Mouse (Mus musculus) cerebellum, adult 8-10 months (tissue): Measurements from ENCODE around the gene Ermard.

Experiments used
- DNase-seq: peaks from one replicate; pipeline ENCODE4 v3.0.0; 2022

The Ermard gene

GRCm38 (mm10) chr17:15130288-15130656 lies 89.3 kb downstream of the Ermard start:
- no peak for DNase-seq

DNA sequence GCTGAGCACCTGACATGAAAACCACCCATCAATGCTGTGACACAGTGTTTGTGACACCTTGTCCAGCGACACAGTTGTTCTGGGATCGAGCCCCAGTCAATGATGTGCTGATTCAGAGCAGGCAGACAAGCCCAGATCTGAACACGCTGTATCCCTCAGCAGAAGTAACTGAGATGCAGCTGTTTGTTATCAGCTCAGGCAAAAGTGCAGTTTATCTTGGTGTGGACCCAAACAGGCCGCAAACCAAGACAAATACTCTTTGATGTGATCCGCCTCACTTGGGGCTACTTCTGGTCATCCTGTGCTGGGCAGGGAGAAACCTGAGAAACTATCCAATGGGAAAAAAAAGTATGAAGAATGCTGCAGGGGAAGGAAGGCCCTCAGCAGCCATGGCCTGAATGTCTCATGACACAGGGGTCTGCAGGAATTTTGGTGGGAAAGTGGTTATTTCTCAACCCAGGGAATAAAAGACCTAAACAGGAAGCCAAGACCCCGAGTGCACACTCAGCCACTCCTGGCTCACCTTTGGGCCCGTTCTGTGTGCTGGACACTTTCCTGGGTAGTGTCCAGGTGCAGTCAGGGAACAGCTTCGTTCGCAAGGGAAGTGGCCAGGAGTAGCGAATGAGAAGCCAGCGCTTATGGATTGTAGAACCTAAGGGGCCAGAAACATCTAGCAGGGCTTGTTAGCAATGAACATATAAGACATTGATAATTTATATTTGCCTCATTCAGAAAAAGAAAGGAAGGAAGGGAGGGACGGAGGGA lies 94.1 kb downstream of the Ermard start:
- DNase-seq, result no peak

DNA sequence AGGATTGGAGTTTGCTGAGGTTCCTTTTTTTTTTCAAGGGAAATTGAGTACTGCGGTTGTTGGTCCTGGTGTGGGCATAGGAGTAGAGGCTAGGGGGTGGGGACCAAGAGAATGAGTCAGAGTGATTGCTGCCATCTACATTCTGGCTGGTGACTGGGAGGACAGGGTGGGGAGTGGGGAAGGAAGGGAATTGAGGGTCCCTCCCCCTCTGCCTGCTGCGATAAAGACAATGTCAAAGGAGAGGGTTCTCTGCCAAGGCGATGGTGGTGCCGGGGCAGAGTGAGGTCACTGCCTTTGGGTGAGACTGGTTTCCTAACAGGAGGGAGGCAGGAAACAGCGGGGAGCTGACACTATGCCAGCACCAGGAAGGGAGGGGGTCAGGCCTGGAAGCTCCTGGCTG lies 96.4 kb downstream of the Ermard start:
- no peak for DNase-seq
